Mouse (Mus musculus): ENCODE data around the gene Rad23a. TPM values are rescaled to one million over a fixed set of nuclear protein-coding genes. Genes with fewer than 3 reads are reported as not detected.
A peak's percentile ranks its signal among the peaks of the same experiment; 100 is the strongest.
"Not testable (repeated sequence)": the region's sequence is repeated elsewhere in the genome, so short reads cannot be mapped to it uniquely, and the experiment has no call there.

The Rad23a gene
- total and polyA plus RNA-seq, 2 experiments from 2014 or later: 62.5 to 90.6 TPM

DNA sequence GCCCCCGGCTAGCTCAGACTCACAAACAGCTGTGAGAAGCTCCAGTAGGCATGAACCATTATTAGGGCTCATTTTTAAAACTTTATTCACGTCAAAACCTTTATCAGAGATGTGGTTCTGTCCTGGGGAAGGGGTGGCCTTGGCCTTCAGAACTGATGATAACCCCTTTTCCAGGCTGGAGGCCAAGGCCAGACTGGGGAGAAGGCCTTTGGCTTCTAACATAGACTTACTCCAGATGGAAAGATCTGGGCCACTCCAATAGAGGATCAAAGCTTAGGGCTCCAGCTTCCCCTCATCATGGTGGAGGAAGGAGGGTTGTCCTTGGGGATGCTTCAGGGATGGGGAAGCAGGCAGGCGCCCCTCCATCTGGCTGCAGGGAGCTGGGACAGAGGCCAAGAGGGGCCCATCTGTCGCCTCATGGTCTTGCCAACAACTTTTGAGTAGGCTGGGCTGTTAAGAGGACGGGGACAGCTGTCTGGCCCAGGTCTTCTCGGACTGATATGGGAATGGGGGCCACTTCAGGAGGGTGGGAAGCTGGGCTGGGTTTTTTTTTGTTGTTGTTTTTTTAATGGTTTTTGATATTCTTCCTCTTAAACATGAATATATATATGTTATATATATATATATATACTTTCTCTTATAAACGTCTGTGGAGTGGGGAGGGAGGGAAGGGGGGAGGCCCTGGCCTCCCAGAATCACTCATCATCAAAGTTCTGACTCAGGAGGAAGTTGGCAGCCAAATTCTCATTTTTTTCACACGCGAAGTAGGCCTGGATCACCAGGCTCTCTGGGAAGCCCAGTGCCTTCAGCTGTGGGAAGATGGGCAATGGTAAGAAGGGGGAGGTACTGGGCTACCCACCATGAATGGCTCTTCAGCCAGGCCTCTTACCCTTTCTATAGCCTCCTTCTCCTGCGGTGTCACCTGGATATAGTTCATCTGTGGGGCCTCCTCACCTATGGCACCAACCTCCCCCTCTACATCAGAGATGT lies 5.3 kb downstream of the Rad23a start:
- ATAC-seq: peak; percentile 68
- Histone ChIP-seq H3K4me2 (ENCODE audit: low read depth, low read length) (no peak overlapping the region), H3K27me3 (ENCODE audit: insufficient read depth, low read length) (no peaks in the 10 kb centered on the region), H3K9ac (replicated peaks; ENCODE audit: low read length) (0 out of 2 replicates have a peak overlapping the region, but pooled peaks have one; percentile 9), H3K4me1 (ENCODE audit: insufficient read depth, low read length) (peaks cover 16% of the 10 kb centered on the region; the same call in 1 of the 2 replicates), H3K27ac (peak overlapping the region; percentile 70), H3K9me3 (ENCODE audit: low read length) (no peaks in the 10 kb centered on the region), H3K36me3 (ENCODE audit: insufficient read depth, low read length) (peaks cover 29% of the 10 kb centered on the region), H3K4me3 (ENCODE audit: low read length) (no peak overlapping the region)
- 48% methylated on average over 10 of the region's 10 CpGs for WGBS
- no peak for TF ChIP-seq CTCF (IDR thresholded peaks at IDR 0.05; ENCODE audit: low read depth)
- peak; percentile 81 for DNase-seq (ENCODE audit: low spot score)

GRCm38 (mm10) chr8:84834002-84834865 lies 6.2 kb downstream of the Rad23a start:
- WGBS: 67% methylated on average over 19 of the region's 19 CpGs
- DNase-seq (ENCODE audit: low spot score) (peak; percentile 59), ATAC-seq (peak; percentile 19; the same call in 1 of the 2 replicates)
- Histone ChIP-seq H3K27me3 (ENCODE audit: insufficient read depth, low read length) (no peaks in the 10 kb centered on the region), H3K4me1 (ENCODE audit: insufficient read depth, low read length) (peaks cover 12% of the 10 kb centered on the region; the same call in 1 of the 2 replicates), H3K36me3 (ENCODE audit: insufficient read depth, low read length) (peaks cover 29% of the 10 kb centered on the region), H3K4me3 (ENCODE audit: low read length) (no peak overlapping the region), H3K27ac (peak overlapping the region; percentile 70), H3K9me3 (ENCODE audit: low read length) (no peaks in the 10 kb centered on the region), H3K9ac (replicated peaks; ENCODE audit: low read length) (no peak overlapping the region), H3K4me2 (ENCODE audit: low read depth, low read length) (no peak overlapping the region)
- TF ChIP-seq CTCF (IDR thresholded peaks at IDR 0.05; ENCODE audit: low read depth): no peak

DNA sequence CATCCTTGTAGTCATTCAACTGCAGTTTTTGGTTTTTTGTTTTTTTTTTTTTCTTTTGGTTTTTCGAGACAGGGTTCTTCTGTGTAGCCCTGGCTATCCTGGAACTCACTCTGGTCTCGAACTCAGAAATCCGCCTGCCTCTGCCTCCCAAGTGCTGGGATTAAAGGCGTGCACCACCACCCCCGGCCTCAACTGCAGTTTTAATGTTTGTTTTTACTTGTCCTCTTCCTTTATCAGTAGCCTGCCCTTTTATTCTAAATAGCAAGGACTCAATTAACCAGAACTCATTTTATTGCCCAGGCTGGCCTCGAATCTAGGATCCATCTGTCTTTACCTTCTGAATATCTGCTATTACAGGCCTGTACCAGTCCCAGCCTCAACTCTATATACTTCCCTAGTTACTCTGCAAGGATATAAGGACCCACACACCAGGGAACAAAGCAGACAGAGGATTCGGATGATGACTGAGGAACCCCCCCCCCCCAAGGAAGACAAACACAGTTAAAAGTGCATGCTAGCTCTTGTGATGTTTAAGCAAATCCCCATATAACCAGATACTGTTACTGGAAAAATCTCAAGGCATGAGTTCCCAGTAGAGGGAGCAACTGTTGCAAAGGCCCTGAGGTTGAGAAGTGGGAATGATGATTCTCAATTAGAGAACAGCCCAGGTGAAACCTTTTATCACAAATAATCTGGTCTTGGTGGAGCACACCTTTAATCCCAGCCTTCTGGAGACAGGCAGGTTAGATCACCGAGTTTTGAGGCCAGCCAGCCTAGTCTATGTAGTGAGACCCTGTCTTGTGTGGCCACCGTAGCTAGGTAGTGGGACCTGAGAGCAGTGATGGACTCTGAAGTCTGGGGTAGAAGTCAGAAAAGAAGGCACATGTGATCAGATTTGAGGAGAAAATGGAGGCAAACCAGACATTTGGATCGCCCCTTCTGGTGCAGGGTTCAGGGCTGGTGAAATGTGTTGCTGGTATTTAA lies 7.4 kb downstream of the Rad23a start:
- Histone ChIP-seq H3K4me2 (ENCODE audit: low read depth, low read length) (peak overlapping the region; percentile 81), H3K9me3 (ENCODE audit: low read length) (no peaks in the 10 kb centered on the region), H3K4me3 (ENCODE audit: low read length) (peak overlapping the region; percentile 93), H3K9ac (replicated peaks; ENCODE audit: low read length) (peak overlapping the region; percentile 95), H3K27me3 (ENCODE audit: insufficient read depth, low read length) (no peaks in the 10 kb centered on the region), H3K36me3 (ENCODE audit: insufficient read depth, low read length) (peaks cover 24% of the 10 kb centered on the region), H3K4me1 (ENCODE audit: insufficient read depth, low read length) (0 out of 2 replicates have a peak, but pooled peaks cover 12% of the 10 kb centered on the region), H3K27ac (peak overlapping the region; percentile 98)
- peak; percentile 17; the same call in 1 of the 2 replicates for TF ChIP-seq CTCF (IDR thresholded peaks at IDR 0.05; ENCODE audit: low read depth)
- ATAC-seq: no peak
- WGBS: 70% methylated on average over 10 of the region's 10 CpGs
- no peak for DNase-seq (ENCODE audit: low spot score)

DNA sequence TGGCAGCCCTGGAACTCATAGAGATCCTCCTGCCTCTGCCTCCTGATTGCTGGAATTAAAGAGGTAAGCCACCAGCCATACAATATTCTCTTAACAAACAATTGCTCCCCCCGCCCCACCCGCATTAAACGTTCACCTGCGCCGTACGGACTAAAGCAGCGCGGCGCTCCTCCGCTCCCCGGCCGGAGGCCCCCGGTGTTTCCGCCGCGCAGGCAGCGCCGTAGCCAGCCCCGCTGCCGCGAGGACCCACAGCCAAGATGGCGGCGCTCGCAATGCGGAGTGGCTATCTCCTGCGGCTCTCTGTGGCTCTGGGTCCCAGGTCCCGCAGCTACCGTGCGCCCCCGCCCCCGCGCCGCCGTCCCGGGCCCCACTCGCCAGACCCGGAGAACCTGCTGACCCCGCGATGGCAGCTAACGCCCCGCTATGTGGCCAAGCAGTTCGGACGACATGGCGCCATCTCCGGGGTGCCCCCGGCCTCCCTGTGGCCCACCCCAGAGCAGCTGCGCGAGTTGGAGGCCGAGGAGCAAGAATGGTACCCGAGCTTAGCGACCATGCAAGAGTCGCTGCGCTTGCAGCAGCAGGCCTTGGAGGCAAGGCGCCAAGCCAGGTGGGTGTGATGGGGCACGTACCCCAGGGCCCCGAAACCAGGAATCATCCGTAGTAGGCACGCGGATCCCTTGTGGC lies 8.3 kb downstream of the Rad23a start:
- H3K36me3 ChIP-seq (ENCODE audit: insufficient read depth, low read length): peaks cover 16% of the 10 kb centered on the region
- H3K4me3 ChIP-seq (ENCODE audit: low read length): peak overlapping the region; percentile 93
- H3K27ac ChIP-seq: peak overlapping the region; percentile 98
- 0 out of 2 replicates have a peak, but pooled peaks cover 12% of the 10 kb centered on the region for H3K4me1 ChIP-seq (ENCODE audit: insufficient read depth, low read length)
- DNase-seq (ENCODE audit: low spot score) (peak; percentile 85), ATAC-seq (peak; percentile 77)
- peak overlapping the region; percentile 95 for H3K9ac ChIP-seq (replicated peaks; ENCODE audit: low read length)
- 1% methylated on average over 59 of the region's 59 CpGs for WGBS
- no peaks in the 10 kb centered on the region for H3K9me3 ChIP-seq (ENCODE audit: low read length)
- H3K4me2 ChIP-seq (ENCODE audit: low read depth, low read length): peak overlapping the region; percentile 81
- H3K27me3 ChIP-seq (ENCODE audit: insufficient read depth, low read length): no peaks in the 10 kb centered on the region
- TF ChIP-seq CTCF (IDR thresholded peaks at IDR 0.05; ENCODE audit: low read depth): no peak

DNA sequence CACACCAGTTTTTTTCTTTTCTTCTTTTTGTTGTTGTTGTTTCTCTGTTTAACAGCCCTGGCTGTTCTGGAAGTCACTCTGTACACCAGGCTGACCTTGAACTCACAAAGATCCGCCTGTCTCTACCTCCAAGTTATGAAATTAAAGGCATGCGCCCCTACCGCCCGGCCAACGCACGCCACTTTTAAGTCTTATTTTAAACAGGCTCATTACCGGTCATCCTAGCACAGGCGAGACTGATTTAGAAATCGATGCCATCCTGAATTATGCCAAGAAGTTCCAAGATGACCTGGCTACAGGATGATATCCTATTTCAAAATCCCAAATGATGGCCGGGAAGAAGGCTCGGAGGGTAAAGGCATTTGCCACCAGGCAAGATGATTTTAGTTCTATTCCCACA lies 9.0 kb downstream of the Rad23a start, which contains the start of gene Gadd45gip1:
Gene Gadd45gip1, plus strand, starts transcription at position 33 of the 400 bp plus-strand sequence.
- 82% methylated on average over 11 of the region's 11 CpGs for WGBS
- H3K4me1 ChIP-seq (ENCODE audit: insufficient read depth, low read length): 0 out of 2 replicates have a peak, but pooled peaks cover 12% of the 10 kb centered on the region

DNA sequence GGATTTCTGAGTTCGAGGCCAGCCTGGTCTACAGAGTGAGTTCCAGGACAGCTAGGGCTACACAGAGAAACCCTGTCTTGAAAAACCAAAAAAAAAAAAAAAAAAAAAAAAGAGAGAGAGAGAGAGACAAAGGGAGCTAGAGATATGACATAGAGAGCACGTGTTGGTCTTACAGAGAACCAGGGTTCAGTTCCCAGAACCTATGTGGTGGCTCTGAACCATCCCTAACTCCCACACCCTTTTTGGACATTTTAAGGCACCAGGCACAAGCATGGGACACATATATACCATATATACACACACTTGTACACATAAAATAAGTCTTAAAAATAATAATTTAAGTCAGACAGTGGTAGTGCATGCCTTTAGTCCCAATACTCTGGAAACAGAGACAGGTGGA lies 13.9 kb downstream of the Rad23a start:
- not testable (repeated sequence) for H3K9me3 ChIP-seq (ENCODE audit: low read length); H3K4me3 ChIP-seq (ENCODE audit: low read length); H3K36me3 ChIP-seq (ENCODE audit: insufficient read depth, low read length); H3K4me2 ChIP-seq (ENCODE audit: low read depth, low read length); H3K9ac ChIP-seq (replicated peaks; ENCODE audit: low read length); H3K27ac ChIP-seq; H3K27me3 ChIP-seq (ENCODE audit: insufficient read depth, low read length); DNase-seq (ENCODE audit: low spot score); H3K4me1 ChIP-seq (ENCODE audit: insufficient read depth, low read length); ATAC-seq
- 91% methylated on average over 2 of the region's 2 CpGs for WGBS

More for the DNA sequence above, 9.0 kb downstream of the Rad23a start, which contains the start of gene Gadd45gip1:
- TF ChIP-seq CTCF (IDR thresholded peaks at IDR 0.05; ENCODE audit: low read depth): no peak
- peak within 1 kb of the TSS; percentile 95 for H3K9ac ChIP-seq (replicated peaks; ENCODE audit: low read length)
- H3K9me3 ChIP-seq (ENCODE audit: low read length): no peaks in the 10 kb centered on the region
- DNase-seq (ENCODE audit: low spot score) (no peak), ATAC-seq (no peak)
- H3K27ac ChIP-seq: peak within 1 kb of the TSS; percentile 98
- H3K4me3 ChIP-seq (ENCODE audit: low read length): peak within 1 kb of the TSS; percentile 93
- peak within 1 kb of the TSS; percentile 81 for H3K4me2 ChIP-seq (ENCODE audit: low read depth, low read length)
- no peaks in the 10 kb centered on the region for H3K27me3 ChIP-seq (ENCODE audit: insufficient read depth, low read length)
- H3K36me3 ChIP-seq (ENCODE audit: insufficient read depth, low read length): peaks cover 9% of the 10 kb centered on the region; the same call in 1 of the 2 replicates
